Mouse (Mus musculus) kidney, adult 9 months (tissue): ENCODE results near the gene Cdc42ep5.

Source experiments
- DNase-seq: peaks from one replicate; pipeline ENCODE4 v3.0.0; 2022

Cdc42ep5 gene

DNA sequence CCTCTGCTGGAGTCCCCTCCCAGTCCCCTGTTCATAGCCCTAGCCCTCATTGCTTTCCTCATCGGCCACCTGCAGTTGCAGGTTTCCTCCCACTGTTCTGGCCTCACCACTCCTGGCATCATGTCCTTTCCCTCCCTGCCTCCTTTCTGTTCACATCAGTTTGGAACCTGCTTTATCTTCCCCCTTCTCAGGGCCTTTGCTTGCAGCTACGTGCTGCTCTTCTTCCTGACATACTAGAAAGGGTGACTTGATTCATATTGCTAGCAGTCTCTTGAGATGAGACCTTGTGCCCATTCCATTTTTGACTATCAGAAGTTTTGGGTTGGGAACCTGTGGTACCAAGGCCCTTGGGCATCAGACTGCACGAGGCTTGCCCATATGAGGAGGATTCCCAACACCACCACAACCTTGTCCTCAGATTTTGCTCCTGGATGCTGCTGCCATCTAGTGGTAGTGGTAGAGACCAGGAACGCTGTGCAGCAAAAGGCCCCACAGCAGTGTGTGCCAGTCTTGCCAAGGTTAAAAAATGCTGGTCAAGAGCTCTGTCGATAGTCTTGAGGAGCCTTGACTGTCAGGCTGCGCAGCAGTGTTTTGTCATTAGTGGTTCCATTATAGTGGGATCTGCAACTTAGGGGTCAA, 19.0 kb downstream of the Cdc42ep5 start:
- DNase-seq: peak; percentile 75

DNA sequence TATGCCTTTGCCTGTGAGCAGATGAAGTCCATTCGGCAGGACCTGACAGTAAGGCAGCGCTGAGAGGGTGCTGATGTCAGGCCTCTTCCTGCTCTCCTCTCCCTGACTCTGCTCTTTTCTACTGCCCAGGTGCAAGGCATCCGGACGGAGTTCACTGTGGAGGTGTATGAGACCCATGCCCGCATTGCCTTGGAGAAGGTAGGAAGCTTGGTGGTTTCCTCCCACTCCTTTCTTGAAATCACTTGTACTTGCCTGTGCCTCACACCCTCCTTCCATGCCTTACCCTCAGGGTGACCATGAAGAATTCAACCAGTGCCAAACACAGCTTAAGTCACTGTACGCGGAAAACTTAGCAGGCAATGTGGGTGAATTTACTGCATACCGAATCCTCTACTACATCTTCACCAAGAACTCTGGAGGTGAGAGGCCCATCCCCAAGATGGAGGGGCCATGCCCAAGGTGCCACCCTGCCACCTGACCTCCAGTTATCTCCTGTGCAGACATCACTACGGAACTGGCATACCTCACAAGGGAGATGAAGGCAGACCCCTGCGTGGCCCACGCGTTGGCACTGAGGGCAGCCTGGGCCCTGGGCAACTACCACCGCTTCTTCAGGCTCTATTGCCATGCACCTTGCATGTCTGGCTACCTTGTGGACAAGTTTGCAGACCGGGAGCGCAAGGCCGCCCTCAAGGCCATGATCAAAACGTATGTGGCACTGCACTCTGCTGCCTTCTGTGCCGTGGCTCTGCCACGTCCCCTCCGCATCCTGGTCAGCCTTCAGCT, 19.7 kb downstream of the Cdc42ep5 start:
- DNase-seq: no peak

DNA sequence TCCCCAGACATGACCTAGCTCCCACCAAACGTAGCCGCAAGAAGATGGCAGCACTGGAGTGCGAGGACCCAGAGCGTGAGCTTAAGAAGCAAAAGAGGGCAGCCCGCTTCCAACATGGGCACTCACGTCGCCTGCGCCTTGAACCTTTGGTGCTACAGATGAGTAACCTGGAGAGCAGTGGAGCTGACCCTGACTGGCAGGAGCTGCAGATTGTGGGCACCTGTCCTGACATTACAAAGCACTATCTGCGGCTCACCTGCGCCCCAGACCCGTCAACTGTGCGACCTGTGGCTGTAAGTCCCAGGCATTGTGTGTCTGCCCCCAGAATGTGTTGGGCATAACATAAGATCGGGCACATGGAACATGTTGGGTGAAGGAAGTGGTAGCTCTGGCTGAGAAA, 20.6 kb downstream of the Cdc42ep5 start:
- DNase-seq: no peak

DNA sequence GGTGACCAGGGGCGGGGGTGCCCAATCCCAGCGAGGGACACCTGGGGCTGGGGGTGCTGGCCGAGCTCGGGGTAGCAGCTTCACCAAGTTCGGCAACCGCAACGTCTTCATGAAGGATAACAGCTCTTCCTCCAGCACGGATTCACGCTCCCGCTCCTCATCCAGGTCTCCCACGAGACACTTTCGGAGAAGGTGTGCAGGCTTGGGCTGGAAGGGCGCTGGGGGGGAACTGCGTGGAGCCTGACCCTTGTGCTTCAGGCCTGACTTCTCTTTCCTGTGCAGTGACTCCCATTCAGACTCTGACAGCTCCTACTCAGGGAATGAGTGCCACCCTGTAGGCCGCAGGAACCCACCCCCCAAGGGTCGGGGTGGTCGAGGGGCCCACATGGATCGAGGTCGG, 21.2 kb downstream of the Cdc42ep5 start:
- DNase-seq: no peak

DNA sequence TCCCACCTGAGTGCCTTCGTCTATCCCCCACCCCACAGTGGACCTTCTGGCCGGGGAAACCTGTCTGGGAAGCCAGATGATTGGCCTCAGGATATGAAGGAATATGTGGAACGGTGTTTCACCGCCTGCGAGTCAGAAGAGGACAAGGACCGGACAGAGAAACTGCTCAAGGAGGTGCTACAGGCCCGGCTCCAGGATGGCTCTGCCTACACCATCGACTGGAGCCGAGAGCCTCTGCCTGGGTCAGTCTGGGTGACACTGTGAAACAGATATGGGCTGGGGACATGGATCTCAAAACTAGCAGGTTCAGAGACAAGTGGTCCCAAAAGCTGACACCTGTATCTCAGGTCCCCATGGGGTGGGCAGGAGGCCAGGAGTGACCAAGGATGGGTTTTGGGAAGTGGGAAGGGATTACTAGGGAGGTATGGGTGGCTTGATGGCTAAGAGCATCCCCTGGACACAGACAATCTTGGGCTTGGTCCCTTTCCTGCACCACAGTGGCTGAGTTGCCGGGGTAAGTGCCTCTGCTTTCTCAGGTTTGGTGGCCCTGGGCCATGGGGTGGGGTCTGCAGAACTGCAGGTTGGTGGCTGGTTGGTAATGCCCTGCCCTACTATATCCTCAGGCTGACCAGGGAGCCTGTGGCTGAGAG, 21.7 kb downstream of the Cdc42ep5 start:
- no peak for DNase-seq

DNA sequence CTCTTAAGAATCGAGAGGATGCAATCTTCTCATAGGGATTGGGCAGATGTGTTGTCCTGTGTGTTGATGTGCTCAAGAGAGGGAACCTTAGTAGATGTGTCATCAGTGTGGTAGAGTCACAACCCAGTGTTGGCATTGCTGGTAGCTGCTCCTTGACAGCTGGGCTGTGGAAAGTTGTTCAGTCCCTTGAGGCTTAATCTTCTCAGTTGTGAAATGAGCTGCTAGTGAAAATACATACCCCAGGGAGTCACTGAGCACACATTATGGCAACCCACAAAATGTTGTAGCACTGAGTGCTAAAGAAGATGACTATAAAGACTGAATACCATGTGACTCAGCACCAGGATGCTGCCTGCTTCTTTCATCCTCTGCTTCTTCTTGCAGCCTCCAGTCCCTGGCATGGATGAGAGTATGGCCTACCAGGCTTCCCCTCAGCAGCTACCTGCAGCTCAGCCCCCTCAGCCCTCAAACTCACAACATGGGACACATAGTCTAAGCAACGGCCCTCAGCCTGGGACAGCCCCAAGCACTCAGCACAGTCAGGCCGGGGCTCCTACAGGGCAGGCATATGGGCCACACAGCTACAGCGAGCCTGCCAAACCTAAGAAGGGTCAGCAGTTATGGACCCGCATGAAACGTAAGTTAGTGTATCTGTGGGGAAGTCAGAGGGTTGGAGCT, 22.9 kb downstream of the Cdc42ep5 start:
- DNase-seq: no peak

DNA sequence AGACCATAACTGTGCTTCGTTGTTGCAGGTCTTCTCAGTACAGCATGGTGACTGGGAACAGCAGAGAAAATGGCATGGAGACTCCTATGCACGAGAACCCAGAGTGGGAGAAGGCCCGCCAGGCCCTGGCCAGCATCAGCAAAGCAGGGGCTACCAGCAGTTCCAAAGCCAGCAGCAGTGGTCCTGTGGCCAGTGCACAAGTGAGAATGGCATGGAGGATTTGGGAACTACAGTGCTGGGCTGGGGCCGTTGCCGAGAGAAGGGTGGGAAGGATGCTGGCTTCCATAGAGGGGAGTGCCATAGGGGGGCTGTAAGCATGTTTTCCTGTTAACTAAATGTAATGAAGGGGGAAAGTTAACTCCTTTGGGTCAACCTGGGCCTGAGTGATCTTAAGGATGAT, 25.3 kb downstream of the Cdc42ep5 start:
- DNase-seq: no peak

DNA sequence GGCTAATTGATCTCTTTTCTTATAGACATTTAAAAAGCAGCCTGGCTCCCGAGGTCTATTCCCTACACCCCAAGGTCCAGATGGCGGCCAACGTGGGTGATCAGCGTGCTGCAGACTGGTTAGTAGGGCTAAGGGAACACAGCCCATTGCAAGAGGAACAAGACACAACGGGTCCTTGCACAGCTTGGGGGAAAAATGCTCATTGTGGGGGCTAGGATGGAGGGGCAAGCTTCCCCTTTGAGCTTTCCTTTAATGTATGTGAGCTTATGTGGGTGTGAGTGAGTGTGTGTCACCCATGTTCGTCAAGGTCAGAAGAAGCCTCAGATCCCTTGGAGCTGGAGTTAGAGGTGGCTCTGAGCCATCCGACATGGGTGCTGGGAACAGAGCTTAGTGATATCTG, 26.0 kb downstream of the Cdc42ep5 start:
- DNase-seq: no peak

DNA sequence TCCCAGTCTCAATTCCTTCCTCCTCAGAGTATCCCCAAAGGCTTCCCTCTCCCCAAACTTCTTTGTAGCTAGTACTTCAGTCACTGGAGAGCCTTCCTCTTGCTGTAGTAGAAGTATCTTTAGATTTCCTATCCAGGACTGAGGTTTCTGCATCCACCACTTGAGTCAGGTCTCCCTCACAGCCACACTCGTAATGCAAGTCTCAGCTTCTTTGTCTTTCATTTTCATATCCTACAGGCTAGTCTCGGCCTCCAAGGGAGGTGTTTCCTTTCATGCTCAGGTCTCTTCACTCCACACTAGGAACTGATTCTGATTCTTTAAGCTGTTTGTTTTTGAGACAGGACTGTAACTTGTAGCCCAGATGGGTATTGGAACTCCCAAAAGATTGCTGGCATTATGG, 26.5 kb downstream of the Cdc42ep5 start:
- no peak for DNase-seq

DNA sequence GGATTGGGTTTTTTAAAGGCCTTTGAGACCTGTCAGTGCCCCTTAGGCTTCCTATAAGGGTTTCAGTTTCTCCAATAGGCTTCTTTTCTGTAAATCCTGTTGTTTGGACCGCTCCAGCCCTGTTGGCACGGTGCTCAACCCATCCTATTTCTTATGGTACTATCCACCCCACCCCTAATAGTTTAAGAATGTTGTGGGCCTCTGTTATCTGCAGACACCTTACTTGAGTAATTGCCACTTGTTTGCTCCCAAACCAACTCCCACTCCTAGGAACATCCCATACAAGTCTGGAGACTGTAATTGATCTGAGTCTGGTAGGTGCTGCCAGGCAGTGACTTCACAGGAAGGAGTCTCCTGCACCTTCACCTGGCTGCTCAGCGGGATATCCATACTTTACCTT, 26.9 kb downstream of the Cdc42ep5 start:
- DNase-seq: no peak

DNA sequence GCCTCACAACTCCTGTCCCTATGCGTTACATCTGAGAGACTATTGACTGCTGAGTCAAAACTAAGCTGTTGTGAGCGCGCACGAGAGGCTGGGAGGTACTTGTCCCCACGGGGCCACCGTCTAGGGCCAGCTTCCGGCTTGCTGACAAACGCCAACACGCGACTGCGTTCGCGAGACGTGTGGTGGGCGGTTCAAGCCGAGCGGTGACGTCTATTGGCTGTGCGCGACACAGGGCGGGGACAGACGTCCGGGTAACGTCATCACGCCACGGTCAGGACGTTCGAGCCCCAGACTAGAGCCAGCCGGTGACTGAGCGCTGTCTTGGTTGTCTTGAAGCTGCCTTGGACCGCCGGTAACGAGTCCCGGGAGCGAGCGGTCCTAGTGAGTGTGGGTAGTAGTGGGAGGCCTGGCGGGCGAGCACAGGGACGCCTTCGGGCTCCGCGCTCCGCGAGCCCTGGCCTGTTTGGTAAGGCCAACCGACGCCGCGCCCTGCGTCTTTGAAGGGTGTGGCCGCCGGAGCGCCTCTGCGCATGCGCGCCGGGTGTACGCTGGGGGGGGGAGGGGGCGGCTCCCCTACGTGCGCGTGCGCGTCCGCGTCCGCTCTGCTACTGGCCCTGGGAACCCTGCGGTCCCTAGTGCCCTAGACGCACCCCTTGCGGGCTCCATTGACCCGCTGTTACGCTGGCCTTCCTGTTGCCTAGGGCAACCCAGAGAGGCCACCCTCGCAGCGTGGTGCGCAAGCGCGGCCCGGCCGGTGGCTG, 27.7 kb downstream of the Cdc42ep5 start, which contains the start of gene Leng8:
Gene Leng8 (plus strand): TSS at position 269 of the 761 bp plus-strand sequence.
- DNase-seq: peak; percentile 99

DNA sequence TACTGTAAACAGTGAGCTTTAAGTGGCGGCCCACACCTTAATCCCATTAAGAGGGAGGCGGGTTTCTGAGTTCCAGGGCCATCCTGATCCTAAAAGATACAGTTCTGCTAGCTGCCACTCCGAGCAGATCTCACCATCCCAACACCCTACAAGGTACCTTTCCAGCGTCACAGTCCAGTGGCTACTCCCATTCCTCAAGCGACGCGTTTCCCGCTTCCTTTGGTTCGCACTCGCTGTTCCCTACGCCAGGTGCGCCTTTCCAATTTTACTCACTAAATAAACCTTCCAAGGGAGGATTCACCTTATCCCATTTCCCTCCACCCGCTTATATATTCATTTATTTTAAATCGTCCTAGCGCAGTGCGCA, 28.3 kb downstream of the Cdc42ep5 start:
- DNase-seq: no peak

DNA sequence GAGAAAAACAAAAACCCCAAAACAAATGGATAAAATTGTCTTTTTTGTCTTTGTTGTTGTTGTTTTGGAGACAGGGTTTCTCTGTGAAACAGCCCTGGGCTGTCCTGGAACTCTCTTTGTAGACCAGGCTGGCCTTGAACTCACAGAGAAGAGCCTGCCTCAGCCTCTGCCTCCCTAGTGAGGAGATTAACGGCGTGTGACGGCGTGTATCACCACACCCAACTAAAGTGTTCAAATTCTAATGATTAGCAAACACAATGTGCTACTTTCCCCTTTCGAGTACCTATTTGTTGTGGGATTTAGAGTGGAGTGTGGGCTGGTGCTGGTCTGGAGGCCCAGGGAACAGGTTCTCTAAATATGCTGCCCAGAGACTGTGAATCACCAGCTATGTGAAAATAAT, 29.7 kb downstream of the Cdc42ep5 start:
- DNase-seq: no peak

DNA sequence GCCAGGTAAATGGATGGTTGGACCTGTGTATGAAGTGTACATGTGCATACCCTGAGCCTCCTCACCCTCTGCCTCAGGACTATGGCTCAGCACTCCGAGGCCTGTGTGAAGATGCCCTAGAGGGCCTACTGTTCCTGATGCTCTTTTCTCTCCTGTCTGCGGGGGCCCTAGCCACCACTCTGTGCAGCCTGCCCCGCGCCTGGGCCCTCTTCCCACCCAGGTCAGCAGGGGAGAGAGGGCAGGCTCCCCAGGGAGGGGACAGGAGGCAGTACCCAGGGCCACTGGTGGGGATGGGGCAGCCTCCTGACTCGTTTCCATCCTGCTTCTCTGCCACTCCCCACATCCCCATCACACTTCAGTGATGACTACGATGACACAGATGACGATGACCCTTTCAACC, 31.7 kb downstream of the Cdc42ep5 start:
- no peak for DNase-seq

DNA sequence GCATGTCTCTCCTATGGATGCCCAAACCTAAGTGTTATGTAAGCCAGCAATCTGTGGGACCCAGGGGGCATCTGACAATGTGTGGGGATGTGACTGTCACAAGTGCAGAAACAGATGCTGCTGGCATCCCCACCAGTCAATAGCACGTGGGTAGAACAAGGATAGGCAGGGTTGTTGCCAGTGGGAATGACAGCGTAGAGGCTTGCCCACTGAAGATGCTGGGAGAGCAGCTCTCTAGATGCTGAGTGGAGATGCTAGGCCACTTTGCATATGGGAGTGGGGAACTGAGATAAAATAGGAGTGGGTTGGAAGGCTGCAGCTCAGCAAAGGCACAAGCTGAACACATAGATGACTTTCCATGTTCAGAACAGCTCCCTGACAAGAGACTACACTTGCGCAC, 32.1 kb downstream of the Cdc42ep5 start:
- no peak for DNase-seq

DNA sequence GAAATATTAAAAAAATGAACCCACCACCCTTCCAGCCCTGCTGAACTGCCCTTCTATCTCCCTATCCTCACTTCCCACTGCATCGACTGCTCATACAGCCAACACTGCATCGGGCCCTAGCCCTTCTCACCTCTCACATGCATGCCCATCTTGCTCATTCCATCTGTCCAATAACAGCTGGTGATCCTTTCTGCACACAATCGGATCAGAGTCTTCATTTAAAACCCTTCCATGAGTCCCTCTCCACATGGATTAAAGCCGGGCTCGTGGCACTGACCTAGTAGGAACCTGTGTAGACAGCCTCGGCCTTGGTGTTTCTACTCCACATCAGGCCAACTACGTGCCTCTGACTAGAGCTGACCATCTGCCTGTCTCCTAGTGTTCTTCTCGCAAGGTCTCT, 32.7 kb downstream of the Cdc42ep5 start:
- no peak for DNase-seq

DNA sequence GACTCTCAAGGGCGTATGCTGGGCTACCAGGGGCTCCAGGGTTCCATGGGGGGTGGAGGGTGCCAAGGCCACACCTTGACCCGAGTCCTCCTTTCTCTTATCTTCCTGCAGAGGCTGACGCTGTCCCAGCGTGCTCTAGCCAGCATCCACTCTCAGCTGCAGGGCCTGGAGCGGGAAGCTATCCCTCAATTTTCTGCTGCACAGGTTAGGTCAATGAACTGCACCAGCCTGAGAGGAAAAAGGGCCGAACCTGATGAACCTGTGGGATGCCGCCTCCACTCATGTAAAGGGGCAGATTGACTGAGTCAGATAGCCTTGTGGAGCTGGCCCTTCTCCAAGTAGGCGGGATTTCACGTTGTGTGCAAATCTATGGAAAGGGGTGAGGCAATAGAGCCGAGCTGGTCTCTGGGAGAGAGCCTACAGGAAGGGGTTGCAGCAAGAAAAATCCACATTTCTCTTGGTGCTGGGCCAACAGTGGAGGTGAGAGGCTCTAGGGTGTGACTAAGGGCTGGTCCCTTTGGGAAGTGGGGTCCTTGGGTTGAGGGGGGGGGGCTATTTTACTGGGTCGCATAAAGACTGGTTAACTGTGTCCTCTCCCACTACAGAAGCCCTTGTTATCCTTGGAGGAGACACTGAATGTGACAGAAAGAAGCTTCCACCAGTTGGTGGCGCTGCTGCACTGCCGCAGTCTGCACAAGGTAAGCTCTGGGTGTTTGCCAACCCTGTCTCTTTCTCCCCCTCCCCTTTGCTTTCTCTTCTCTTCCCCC, 33.8 kb downstream of the Cdc42ep5 start:
- peak; percentile 83 for DNase-seq

DNA sequence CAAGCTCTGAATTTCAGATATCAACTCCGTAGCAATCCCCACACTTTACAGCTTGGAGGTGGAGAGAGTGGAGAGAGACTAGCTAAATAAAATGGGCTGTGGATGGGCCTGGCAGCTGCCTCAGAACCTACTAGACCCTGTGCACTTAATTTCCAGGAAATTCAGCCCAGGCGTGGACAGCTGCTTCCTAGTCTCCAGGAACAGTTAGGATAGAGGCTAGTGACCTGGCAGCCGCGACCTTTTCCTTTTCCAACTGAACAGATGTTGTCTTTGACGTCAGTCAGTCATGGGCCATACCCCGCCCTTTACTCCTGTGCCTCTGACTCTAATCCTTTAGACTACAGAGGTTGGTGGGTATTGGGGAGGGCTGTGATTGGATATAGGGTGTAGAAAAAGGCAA, 35.8 kb downstream of the Cdc42ep5 start:
- no peak for DNase-seq

DNA sequence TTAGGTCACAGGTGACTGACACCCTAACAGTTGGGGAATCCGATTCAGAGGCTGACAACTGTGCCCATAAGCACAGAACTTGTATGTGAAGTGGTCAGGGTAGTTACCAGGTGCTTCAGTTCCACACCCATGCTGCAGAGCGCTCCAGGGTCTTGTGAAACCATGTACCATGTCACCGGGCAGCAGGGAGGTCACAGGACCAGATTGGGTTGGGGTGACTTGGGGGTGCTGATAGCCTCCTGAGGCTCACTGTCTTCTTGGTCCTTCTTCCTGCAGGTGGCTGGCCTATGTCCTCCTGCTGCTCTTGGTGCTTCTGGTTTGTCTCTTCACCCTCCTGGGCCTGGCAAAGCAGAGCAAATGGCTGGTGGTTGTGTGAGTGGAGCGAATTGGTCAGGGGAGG, 36.8 kb downstream of the Cdc42ep5 start:
- no peak for DNase-seq

DNA sequence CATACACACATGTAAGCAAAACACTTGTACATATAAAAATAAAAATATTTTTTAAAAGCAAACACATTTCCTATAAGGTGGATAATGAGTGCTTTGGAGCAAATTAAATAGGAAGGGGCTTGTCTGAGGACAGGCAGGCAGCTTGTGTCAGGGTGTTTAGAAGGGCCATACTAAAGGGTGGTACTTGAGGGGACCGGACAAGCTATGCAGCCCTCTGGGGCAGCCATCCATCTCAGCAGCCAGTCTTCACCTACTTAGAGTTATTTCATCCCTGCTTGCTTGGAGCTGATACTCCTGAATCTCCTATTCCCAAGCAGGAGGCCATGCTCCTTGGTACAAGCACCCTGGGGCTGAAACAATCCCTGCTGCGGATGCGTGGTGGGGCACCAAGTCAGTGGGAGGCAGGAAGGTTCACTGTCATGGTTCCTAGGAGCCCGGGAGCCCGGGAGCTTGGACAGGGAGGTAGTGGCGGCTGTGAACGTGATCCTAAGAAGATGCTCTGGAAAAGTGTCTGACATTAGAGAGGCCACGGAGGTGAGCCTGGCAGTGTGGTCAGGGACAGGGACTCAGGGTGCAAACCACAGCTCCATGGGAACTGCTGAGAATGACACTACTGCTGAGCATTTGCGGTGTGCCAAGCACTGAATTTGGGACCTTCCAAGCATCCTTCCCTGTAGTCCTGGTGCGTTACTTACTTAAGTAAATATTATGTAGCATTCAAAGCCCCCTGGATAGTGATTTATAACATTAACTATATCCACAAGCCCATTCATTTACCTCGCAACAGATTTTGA, 37.5 kb downstream of the Cdc42ep5 start:
- DNase-seq: no peak

DNA sequence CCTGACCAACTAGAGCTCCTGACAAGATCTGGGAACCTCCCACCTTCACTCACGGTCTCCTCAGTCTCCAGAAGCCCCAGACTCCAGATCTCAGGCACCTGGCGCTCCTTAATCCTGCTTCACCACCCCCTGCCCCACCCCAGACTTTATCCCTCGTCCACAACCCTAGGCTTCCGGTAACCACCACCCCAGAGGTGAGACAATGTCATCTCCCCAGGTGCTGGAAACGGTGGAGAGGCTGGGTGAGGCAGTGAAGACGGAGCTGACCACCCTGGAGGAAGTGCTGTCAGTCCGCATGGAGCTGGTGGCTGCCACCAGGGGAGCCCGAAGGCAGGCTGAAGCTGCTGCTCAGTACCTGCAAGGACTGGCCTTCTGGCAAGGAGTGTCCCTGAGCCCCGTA, 39.4 kb downstream of the Cdc42ep5 start:
- DNase-seq: no peak
